8 mouse cellular contexts compared by ENCODE assay signal in the genomic region with DNA sequence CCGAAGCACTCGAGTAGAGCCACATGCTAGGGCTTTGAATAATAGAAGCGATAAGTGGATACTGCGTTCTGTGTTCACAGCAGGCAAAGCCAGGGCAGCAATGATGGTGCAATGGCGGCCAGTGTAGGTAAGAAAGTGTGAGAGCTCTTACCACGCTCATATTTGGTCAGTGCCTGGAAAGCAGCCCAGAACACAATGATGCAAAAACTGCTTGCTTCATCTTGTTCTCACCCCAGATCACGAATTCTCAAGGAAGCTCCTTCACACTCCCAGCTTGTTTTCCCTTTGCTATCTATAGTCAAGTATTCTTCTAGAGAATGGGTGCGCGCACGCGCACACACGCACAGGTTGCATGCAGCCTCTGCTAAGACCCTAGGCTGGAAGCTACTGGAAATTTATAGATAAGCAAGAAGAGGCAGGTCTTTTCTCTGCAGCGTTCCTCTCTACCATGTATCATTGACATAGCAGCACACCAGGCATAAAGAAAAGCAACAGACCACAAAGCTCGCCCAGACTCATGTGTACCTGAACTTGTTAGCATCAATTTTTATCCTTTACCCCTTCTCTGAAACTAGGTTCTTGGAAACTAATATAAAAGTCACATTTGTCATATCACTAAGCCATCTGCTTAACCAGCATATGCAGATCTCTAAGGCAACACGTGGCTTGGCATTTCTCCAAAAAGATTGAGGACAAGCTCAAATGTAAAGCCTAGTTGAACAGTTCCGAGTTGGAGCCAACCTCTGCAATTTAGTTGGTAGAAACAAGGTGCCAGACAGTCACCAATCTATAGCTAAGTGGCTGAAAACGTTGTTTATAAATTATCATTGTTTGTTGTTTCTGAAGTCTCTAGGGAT. TPM values are rescaled to one million over a fixed set of nuclear protein-coding genes. Genes with fewer than 3 reads are reported as not detected.
DNase-seq lines count a peak whose midpoint lies in the region; ATAC-seq and TF ChIP-seq lines count a peak whose summit lies in the region.

No protein-coding gene starts in this region.

- H3K4me2 ChIP-seq in forebrain, embryonic 15.5 days (replicated peaks), result no peak overlapping the region

- TF ChIP-seq CTCF in G1E (IDR thresholded peaks at IDR 0.05; ENCODE audit: low read depth, low read length), result no peak
- TF ChIP-seq CTCF in lung, adult 2 months (IDR thresholded peaks at IDR 0.05; ENCODE audit: insufficient read depth, low read length), result no peak

- no peak for DNase-seq in forebrain, embryonic 10.5 days (ENCODE audit: extremely low spot score, low spot score)
- DNase-seq in G1E (ENCODE audit: low spot score), result no peak
- peak; percentile 83 for DNase-seq in cerebellum, adult 9-10 months
- peak; percentile 56 for DNase-seq in lung, adult 2 months
- DNase-seq in testis, postnatal 10 days (ENCODE audit: low spot score), result no peak
- DNase-seq in kidney, adult 9 months, result no peak
- DNase-seq in urinary bladder, adult 18-20 months (ENCODE audit: low spot score in 2 of 2), result no peak

- H3K4me1 ChIP-seq in forebrain, embryonic 15.5 days, result peaks cover 14% of the 10 kb centered on the region
- 0 out of 2 replicates have a peak, but pooled peaks cover 6% of the 10 kb centered on the region for H3K4me1 ChIP-seq in forebrain, embryonic 10.5 days
- peaks cover 22% of the 10 kb centered on the region for H3K4me1 ChIP-seq in G1E (ENCODE audit: insufficient read depth, low read depth, low read length)
- peaks cover 19% of the 10 kb centered on the region for H3K4me1 ChIP-seq in lung, adult 2 months (ENCODE audit: control insufficient read depth, insufficient read depth, low read length)

- no peak for TF ChIP-seq POLR2A in lung, adult 2 months (IDR thresholded peaks at IDR 0.05; ENCODE audit: borderline replicate concordance, extremely low read depth, low read depth, low read length)

- H3K27me3 ChIP-seq in forebrain, embryonic 15.5 days, result no peaks in the 10 kb centered on the region
- H3K27me3 ChIP-seq in forebrain, embryonic 10.5 days (ENCODE audit: poor library complexity, severe bottlenecking), result no peaks in the 10 kb centered on the region
- H3K27me3 ChIP-seq in G1E (ENCODE audit: insufficient read depth, low read length), result no peaks in the 10 kb centered on the region

- H3K9ac ChIP-seq in forebrain, embryonic 15.5 days (replicated peaks), result no peak overlapping the region

- H3K27ac ChIP-seq in forebrain, embryonic 15.5 days (replicated peaks), result peak overlapping the region; percentile 41; the same call in 1 of the 2 replicates
- H3K27ac ChIP-seq in forebrain, embryonic 10.5 days, result no peak overlapping the region

- peak; percentile 79 for ATAC-seq in forebrain, embryonic 15.5 days (replicated peaks)
- ATAC-seq in G1E (ENCODE audit: extremely low read depth, insufficient number of reproducible peaks, low FRiP score, poor library complexity, severe bottlenecking), result peak; percentile 77

- no peaks in the 10 kb centered on the region for H3K36me3 ChIP-seq in forebrain, embryonic 15.5 days
- no peaks in the 10 kb centered on the region for H3K36me3 ChIP-seq in forebrain, embryonic 10.5 days (replicated peaks)
- peaks cover 68% of the 10 kb centered on the region for H3K36me3 ChIP-seq in G1E (replicated peaks)

- WGBS in forebrain, embryonic 15.5 days, result 79% methylated on average over 17 of the region's 17 CpGs
- WGBS in forebrain, embryonic 10.5 days, result 93% methylated on average over 17 of the region's 17 CpGs
- WGBS in lung, adult 2 months, result 61% methylated on average over 17 of the region's 17 CpGs

- no peaks in the 10 kb centered on the region for H3K9me3 ChIP-seq in forebrain, embryonic 15.5 days
- no peaks in the 10 kb centered on the region for H3K9me3 ChIP-seq in forebrain, embryonic 10.5 days
- no peaks in the 10 kb centered on the region for H3K9me3 ChIP-seq in G1E (replicated peaks)

- H3K4me3 ChIP-seq in forebrain, embryonic 15.5 days, result no peak overlapping the region
- no peak overlapping the region for H3K4me3 ChIP-seq in forebrain, embryonic 10.5 days
- no peak overlapping the region for H3K4me3 ChIP-seq in G1E (ENCODE audit: low read depth, low read length)
- no peak overlapping the region for H3K4me3 ChIP-seq in lung, adult 2 months (replicated peaks; ENCODE audit: extremely low read depth, low read depth, low read length)

RNA-seq across cellular contexts. Expression of a gene that starts 44.8 kb away (rescaled TPM):
- 30.1 and 35.8 TPM in 2 replicates for polyA plus RNA-seq in forebrain, embryonic 15.5 days (2015; fragmentation: Nextera tagmentation; extraction: Ambion mirVana)
- 11.6 and 15.1 TPM in 2 replicates for polyA plus RNA-seq in forebrain, embryonic 10.5 days (2016; fragmentation: Nextera tagmentation; extraction: Ambion mirVana)
- total RNA-seq in G1E (2014; fragmentation: Nextera tagmentation) (156 and 177 TPM in 2 replicates), G1E (2017) (75.0 and 81.3 TPM in 2 replicates)
- polyA plus RNA-seq in G1E (2012), result 13.5 and 14.8 TPM in 2 replicates
- polyA plus RNA-seq in lung, adult 2 months (2012; rRNA removed), result 75.7 and 171 TPM in 2 replicates

Comparison
In these comparisons a context has a peak if more than half of its experiments do, and no peak if none do; other contexts are left out.
1. DNase-seq: peak in cerebellum, adult 9-10 months (single experiment) and lung, adult 2 months (single experiment); none in forebrain, embryonic 10.5 days (single experiment), G1E (single experiment), testis, postnatal 10 days (single experiment), kidney, adult 9 months (single experiment) and urinary bladder, adult 18-20 months (0 of 2).